Mouse (Mus musculus) embryo, embryonic 11 days (tissue): ENCODE results near the gene Patl2.
A peak's percentile ranks its signal among the peaks of the same experiment; 100 is the strongest.
"Not testable (repeated sequence)": the region's sequence is repeated elsewhere in the genome, so short reads cannot be mapped to it uniquely, and the experiment has no call there.

ENCODE experiments used
- DNase-seq: peaks from one replicate; pipeline ENCODE4 v3.0.0-alpha.2; 2015

The Patl2 gene

DNA sequence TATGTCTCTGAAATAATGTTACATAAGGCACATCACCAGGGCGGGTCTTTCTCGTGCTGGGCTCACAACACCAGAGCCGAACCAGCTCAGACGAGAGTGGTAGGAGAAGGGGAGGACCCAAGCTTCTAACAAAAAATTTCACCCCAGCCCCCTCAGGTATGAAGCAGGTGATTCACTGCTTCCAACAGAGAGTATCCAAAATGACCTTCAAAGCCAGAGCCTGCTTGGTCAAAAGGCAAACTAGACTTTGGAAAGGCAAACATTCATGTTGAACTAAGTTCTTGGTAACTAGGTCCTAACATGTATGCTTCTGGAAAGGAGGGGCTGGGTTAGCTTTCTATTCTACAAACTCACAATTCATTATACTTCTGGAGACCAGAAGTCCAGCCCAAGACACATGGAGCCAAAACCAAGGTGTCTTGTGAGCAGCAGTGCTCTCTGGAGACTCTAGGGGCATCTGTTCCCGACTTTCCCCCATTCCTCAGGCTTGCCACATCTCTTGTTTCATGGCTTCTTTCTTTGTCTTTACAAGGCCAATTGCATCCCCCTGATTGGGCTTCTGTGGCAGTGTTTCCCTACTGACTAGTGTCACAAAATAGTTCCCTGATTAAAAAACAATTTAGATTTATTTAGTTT, 44.5 kb downstream of the Patl2 start:
- DNase-seq, result no peak

DNA sequence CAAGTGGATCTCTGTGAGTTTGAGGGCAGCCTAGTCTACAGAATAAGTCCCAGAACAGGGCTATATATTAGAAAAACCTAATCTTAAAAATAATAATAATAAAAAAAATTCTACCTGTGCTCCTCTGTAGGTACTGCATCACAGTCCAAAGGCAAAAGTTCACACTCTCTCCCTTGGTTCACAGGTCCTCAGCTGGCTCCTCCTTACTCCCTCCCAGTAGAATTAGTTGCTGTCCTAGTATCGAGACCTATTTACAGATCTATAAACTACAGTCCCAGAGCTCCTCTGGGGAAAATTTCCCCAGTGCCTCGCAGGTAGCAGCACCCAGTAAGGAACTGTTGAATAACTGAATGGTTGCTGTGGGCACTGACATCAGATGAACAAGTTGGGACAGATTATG, 45.2 kb downstream of the Patl2 start:
- no peak for DNase-seq

DNA sequence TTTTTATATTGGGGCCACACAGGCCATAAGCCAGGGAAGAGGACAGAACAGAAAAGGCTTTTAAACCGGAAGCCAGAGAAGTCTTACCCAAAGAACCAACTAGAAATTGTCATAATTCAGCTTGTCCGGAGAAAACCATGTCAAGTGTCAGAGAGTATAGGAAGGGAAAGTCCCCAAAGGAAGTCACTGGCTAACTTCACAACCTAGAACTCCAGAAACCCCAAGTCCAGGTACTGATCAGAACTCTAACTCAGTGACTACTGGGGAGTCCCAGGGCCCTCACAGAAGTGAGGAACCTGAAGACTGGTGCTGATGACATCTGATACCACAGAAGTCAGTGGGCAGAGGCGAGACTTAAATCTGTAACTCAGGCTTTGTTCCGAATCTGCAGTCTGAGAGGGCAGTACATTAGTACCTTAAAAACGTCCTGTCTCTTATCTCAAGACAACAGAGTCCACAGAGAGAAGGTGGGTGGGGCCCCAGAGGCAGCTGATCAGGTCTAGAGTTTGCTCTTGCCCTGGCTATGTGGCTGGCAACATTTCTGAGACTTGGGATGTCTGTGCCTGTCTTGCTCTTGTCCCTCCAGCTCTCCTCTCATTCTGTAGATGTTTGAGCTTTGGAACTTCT, 48.0 kb downstream of the Patl2 start:
- no peak for DNase-seq

DNA sequence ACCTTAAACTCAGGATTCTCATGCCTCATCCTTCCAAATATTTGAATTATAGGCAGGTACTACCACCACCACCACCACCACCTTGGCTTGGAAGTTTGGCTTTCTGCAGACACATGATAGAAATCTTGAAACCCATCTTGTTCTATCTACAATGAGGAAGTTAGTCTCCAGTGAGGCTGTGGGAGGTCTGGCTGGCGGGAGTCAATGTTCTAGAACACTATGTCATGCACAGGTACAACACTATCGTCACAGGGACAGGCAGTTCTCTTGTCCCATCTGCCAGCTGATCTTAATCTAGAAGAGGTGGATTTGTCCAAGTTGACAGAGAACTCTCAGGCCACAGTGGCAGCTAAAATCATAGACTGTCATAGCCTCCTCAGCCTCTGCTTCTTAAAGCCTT, 53.4 kb downstream of the Patl2 start:
- no peak for DNase-seq

DNA sequence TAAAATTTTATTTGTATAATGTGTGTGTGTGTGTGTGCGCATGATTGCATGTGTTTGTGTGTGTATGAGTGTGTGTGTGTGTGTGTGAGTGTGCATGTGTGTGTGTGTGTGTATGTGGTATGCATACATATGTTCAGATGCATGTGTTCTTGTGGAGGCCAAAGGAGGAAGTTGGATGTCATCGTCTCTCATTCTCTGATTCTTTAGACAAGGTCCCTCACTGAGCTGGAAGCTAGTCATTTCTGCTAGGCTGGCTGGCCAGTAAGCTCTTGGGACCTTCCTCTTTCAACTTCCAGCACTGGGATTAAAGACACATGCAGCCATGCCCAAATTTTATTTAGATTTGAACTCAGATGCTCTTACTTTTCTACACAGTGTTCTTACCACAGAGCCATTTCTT, 53.9 kb downstream of the Patl2 start:
- DNase-seq, result no peak

DNA sequence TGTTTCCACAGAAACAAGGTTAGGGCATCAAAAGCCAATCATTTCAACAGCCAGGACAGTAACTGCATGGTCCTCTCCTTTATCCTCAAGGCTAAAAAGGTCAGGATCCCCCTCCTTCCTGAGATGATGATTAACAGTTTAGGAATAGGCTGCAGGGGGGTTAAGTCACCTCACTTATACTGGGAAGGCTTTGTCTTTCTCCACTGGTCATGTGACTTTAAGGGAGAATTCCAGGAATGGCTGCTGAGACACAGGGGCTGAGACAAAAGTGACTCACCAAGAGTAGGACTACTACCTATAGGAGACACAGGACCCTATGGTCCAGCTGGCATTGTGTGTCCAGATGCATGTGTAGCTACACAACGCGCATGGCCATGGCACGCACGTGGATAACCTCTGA, 58.4 kb downstream of the Patl2 start:
- DNase-seq, result no peak

DNA sequence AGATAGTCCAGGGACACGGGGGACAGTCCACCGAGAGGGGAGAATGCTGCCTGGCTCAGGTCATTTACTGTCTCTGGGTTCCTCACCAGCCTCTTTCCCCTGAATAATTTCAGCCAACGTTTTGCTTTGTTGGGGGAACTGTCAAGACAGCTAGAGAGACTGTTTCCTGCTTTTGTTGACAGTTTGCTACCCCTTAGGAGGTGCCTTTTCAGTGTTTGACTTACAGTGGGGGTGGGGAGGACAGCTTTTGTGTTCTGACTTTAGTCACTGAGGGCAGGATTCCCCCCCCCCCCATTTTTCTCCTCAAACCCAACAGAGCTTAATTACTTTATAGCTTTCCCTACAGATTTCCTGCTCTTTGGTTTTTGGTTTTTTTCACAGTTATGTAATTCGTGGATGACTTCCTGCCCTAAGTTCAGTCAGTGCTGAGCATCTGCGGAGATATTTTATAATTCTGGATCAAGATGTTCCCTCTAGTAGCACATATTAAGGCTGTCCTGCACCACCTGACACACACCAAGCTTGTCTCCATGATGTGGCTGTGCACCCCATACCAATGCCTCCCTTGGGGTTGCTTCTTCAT, 59.1 kb downstream of the Patl2 start:
- no peak for DNase-seq

DNA sequence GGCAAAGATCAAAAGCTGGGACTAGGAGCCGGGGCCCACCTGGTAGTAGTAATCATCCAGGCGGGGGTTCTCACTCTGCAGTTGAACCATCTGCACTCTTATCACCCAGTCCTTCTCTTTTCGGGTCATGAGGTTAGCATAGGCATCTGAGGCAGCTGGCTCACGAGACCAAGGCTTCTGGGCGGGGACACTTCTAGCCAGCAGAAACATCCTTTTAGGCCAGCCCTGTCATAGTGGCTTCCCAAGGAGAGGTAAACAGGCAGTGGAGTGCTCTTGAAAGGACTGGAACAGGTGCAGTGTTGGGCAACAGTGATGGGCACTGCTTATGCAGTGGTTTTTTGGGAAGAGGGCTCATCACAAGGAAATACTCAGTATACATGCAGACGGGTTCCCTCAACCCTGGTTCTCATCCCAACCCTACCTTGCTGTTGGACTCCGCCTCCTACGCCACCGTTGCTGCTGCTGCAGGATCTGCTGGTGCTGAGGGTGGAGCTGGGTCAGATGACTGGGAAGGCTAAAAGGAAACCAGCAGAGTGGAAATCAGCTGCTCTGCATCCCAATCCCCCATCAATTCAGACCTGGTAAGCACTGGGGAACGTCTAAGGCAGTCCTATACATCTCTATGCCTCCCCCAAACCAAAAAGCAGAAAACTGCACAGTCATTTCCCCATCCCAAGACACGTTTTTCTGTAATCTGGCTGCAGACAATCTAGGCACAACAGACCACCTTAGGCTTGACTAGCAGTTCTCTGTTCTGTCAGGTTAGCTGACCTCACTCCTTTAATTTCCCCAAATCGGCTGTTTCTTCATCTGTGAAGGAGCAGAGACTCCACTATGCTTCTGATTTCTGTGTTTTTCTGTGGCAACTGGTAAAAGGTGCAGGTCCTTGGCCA, 60.1 kb downstream of the Patl2 start:
- no peak for DNase-seq

DNA sequence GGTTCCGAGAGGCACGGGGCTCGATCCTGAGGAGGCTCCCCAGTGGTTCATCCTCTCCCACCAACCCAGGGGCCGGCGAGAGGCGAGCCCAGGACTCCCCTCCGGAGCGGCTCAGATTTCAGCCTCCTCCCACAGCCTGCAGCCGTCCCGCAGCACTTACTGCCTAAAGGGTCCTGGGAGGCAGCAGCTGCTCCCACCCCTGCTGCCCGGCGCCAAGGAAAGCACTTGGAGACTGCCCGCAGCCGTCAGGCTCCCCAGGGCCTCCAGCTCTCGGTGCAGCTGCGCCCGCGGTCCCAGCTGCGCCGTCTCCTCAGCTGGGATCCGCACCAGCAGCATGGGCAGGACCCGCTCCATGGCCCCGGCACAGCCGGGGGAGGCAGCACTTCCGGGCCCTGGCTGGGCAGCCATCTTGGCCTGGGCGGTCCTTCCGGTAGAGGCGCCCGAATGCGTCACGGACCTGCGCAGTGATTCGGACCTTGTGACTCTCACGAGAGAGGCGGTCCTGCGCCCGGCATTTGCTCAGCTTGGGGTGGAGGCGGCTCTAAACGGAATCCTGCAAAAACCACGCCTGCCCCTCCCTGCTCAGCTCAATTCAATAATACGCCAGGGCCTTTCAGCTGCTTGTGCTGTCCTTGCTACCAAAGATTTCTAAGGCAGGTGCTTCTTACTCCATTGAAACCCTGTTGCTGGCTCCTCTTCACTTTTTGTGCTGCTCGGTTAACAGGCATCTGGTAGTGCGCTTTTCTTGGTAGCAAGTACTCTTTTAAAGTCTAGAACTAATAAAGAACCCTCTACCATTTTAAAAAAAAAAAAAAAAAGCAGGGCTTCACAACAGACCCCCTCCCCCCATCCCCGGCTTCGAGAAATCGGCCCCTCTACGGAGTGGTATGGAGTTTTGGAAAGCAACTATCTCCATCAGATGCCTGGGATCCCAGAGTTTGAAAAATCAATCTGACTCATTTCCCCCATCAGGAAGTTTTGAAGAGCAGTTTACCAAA, 67.7 kb downstream of the Patl2 start, which contains the start of gene Spg11:
TSS of gene Spg11 (minus strand) at position 426 of the 998 bp plus-strand sequence.
- peak; percentile 99 for DNase-seq

DNA sequence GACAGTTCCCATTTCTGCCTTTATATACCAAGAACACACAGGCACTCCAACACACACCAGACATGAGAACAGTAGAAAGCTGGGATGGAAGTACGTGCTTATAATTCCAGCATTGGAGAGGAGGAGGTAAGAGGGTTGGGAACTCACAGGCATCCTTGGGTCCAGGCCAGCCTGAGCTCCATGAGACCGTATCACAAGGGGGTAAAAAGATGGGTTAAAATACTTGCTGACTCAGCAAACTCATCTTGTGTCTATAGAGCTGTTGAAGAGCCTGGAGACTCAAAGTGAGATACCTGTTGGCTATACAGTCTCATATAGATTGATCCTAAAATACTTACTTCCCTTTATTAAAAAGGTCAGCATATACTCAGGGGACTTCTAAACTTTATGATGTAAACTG, 69.1 kb downstream of the Patl2 start:
- DNase-seq, result no peak

DNA sequence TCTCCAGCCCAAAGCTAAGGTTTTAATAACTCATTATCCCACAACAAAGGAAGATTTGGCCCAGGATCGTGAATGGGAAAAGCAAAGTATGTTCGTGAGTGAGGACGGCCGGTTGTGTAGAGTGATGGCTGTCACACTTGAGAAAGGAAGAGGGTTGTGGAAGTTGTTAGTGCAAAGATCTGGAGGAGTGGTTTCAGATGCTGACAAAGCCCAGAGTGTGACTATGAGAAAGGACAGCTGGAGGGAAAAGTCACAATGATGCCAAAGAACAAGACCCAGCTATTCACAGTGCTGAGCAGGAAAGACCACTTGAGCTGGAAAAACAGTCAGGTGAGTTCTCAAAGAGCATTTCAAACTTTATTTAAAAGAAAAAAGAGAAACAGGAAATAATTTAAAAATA, 76.3 kb downstream of the Patl2 start:
- no peak for DNase-seq

DNA sequence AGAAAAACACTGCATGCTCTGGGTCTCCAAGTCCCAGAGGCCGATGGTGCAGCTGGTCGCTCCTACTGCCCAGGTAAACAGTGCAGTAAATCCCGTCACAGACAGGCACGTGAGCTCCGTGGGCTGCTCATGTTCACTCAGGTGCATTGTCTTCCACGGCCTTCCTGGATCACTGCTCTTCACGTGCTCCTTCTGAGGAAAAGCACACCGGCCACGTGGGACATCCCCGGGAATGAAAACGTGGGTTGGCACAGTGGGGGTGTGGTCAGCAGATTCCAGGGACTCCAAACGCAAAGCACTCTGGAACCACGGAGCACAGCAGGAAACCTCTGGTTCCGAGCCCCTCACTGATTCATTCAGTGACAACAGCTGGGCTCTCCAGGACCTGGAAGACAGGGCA, 77.9 kb downstream of the Patl2 start:
- no peak for DNase-seq

DNA sequence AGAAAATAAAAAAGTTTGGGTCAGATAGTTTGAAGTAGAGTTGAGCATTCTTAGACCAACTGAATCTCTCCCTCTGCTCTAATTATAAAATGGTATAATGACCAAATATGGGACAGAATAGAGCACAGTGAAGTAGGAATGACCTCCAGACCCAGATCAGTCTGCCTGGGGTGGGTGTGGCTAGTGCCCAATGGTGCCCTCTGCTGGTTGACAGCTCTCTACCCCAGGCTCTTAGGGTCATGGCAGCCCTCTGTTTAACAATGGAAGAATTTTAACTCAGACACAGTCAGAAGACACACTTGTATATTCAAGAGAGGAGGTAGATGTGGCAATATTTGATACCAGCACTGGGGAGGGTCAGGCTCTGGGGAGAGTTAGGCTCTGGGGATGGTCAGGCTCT, 83.9 kb downstream of the Patl2 start:
- DNase-seq, result no peak

DNA sequence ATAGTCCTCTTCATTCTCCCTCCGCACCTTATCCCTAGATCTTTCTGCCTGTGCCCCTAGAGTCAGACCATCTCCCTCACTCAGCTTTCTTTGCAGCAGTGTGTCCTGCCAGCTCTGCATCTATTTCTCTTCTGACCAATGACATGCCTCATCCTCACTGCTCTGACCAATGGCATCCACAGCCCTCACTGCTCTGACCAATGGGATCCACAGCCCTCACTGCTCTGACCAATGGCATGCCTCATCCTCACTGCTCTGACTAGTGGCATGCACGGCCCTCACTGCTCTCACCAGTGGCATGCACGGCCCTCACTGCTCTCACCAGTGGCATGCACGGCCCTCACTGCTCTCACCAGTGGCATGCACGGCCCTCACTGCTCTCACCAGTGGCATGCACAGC, 88.3 kb downstream of the Patl2 start:
- DNase-seq, result not testable (repeated sequence)

DNA sequence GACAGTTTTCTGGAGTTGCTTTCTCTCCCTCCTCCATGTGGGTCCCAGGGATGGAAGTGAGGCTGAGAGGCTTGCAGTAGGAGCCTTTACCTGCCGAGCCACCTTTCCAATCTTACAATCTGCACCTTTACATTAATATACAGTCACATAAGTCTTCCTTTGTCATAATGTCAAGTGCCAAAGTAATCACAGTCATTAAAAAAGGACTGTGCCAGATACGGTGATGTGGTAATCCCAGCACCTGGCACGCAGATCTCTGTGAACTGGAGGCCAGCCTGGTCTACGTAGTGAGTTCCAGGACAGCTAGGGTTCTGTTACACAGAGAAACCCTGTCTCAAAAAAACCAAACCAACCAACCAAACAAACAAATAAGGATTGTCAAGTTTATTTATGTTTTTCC, 92.1 kb downstream of the Patl2 start:
- no peak for DNase-seq

DNA sequence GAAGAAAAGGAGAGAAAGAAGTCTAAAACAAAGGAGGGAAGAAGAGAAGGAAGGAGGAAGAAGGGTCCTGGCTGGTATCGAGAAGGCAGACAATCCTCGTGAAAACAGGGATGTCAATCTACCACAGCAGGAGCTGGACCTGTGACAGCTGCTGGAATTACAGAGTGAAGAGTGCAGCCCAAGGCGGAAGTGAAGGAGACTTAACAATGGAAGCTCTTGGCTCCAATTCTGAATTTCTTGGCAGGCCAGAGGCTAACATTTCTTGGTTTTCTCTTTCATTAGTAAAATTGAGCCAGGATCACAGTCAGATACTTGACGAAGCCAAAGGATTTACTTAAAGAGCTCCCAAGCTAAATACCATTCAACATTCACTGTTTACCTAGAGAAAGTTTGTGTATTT, 99.5 kb downstream of the Patl2 start:
- no peak for DNase-seq

DNA sequence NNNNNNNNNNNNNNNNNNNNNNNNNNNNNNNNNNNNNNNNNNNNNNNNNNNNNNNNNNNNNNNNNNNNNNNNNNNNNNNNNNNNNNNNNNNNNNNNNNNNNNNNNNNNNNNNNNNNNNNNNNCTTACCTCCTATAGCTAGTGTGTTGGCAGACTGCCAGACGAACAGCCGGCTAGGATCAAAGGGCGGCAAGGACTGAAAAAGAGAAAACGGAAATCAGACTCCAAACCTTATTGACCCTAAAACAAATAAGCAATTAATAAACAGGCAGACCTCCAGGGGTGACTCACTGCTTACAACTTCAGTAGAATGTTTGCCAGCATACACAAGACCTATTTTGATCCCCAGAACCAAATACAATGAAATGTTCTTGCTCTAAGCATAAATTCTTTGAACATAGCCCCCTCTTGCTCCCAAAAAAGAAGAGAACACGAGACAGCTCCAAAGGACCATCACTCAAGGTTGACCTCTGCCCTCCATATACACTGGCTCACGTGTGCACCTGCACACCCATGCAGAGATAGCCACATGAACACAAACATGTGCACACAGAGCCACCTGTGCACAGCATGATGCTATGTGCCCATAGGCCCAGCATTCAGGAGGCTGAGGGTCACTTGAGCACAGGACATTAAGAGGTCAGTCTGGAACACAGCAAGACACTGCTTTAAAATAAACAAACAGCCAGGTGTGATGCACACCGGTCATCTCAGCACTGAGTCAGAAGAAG, 104.1 kb downstream of the Patl2 start:
- peak; percentile 20 for DNase-seq
